Mouse (Mus musculus) E14TG2a.4 (cell line): ENCODE results near the gene Itpripl2.
A peak's percentile ranks its signal among the peaks of the same experiment; 100 is the strongest.

Experiments
- H3K27me3 ChIP-seq: 2 replicates; pipeline ENCODE4 v1.6.1; 2014; ENCODE audit warnings: low read length, control low read depth; ENCODE audit not compliant: insufficient read depth
- H3K36me3 ChIP-seq: 2 replicates; pipeline ENCODE4 v1.6.1; 2014; ENCODE audit warnings: low read length, control low read depth; ENCODE audit not compliant: insufficient read depth
- H3K4me1 ChIP-seq: replicated peaks from 2 replicates; pipeline ENCODE4 v1.6.1; 2014; ENCODE audit warnings: low read depth, low read length, control low read depth
- H3K4me3 ChIP-seq: replicated peaks from 2 replicates; pipeline ENCODE4 v1.5.1; 2014; ENCODE audit warnings: mild to moderate bottlenecking, low read length
- H3K9me3 ChIP-seq: 2 replicates; pipeline ENCODE4 v1.6.1; 2014; ENCODE audit warnings: low read length, control low read depth
- CTCF ChIP-seq: conservative IDR thresholded peaks from 2 replicates; pipeline ENCODE4 v1.5.1; 2014; ENCODE audit warnings: low read length
- NANOG ChIP-seq: IDR thresholded peaks from 2 replicates; pipeline ENCODE4 v1.6.1; 2014; ENCODE audit warnings: borderline replicate concordance, low read length, mixed read lengths

Gene Itpripl2

DNA sequence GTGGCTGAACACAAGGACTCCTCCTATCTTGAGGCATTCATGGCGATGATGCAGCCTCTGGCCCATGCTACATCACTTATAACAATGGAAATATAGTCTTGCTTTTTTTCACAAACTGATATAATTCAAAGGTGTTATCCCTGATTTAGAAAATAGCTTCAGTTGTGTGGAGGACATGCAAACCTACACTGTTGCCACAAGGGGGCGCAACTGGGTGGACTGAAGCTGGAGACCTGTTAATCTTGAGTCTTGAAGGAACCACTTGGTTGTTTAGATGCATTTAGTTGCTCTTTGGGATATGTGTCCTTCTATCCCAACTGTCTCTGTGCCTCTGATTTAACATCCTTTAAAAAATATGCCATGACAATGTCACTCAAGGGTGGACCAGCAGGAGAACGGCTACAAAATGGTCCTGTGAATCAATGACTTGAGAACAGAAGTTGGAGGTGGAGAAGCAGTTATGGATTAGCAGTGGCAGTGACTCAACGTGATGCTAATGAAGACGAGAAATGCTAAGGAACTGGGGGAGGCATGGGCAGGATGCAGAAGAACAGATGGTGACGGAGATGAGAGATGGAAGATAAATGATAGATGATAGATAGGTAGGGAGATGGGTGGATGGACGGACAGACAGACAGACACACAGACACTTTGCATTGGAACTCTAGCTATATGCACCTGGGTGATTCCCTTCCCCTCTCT lies 54.5 kb downstream of the Itpripl2 start:
- H3K9me3 ChIP-seq: no peaks in the 10 kb centered on the region
- peaks cover 8% of the 10 kb centered on the region for H3K4me1 ChIP-seq
- peaks cover 28% of the 10 kb centered on the region for H3K27me3 ChIP-seq
- H3K4me3 ChIP-seq: no peak overlapping the region
- H3K36me3 ChIP-seq: no peaks in the 10 kb centered on the region
- TF ChIP-seq NANOG (no peak), CTCF (peak; percentile 90)
